ENCODE assay signal across 15 mouse cellular contexts in genomic region chr9:66170506-66170905, GRCm38 (mm10). TPM values are rescaled to one million over a fixed set of nuclear protein-coding genes. Genes with fewer than 3 reads are reported as not detected.
DNase-seq lines count a peak whose midpoint lies in the region; ATAC-seq and TF ChIP-seq lines count a peak whose summit lies in the region.
"Had no signal": no experiment of that assay in that cellular context is flagged by ENCODE, and none has a peak within 500 bp of the region (broad histone marks: within the 10 kb centered on the region; RNA-seq: fewer than 3 reads in every experiment).

No protein-coding gene starts in this region.

- ATAC-seq in forebrain, embryonic 11.5 days (replicated peaks; ENCODE audit: low FRiP score): peak; percentile 49; the same call in 1 of the 2 replicates
- no peak for ATAC-seq in forebrain, postnatal 0 days
- no peak for ATAC-seq in limb, embryonic 14.5 days (ENCODE audit: low FRiP score, low read depth)

- peaks cover 13% of the 10 kb centered on the region for H3K4me1 ChIP-seq in forebrain, embryonic 11.5 days (replicated peaks; ENCODE audit: control insufficient read depth, insufficient read depth, low read length)
- no peaks in the 10 kb centered on the region for H3K4me1 ChIP-seq in forebrain, postnatal 0 days (ENCODE audit: insufficient read depth)
- no peaks in the 10 kb centered on the region for H3K4me1 ChIP-seq in limb, embryonic 14.5 days (ENCODE audit: control insufficient read depth, insufficient read depth, low read length)
- H3K4me1 ChIP-seq in limb, embryonic 10.5 days: 0 out of 2 replicates have a peak, but pooled peaks cover 6% of the 10 kb centered on the region

- peak overlapping the region; percentile 39 for H3K9ac ChIP-seq in forebrain, embryonic 11.5 days (ENCODE audit: low read length)
- no peak overlapping the region for H3K9ac ChIP-seq in forebrain, postnatal 0 days
- H3K9ac ChIP-seq in limb, embryonic 14.5 days (ENCODE audit: low read depth, low read length, severe bottlenecking): peak overlapping the region; percentile 36; the same call in 1 of the 2 replicates
- H3K9ac ChIP-seq: embryonic facial prominence, embryonic 13.5 days; heart, embryonic 15.5 days had no signal

- TF ChIP-seq POLR2A in limb, embryonic 14.5 days (IDR thresholded peaks at IDR 0.05; ENCODE audit: borderline replicate concordance, extremely low read depth, insufficient read depth, insufficient read length): no peak

- DNase-seq in forebrain, embryonic 11.5 days (ENCODE audit: low spot score): no peak
- no peak for DNase-seq in forebrain, postnatal 0 days
- no peak for DNase-seq in limb, embryonic 14.5 days (ENCODE audit: low spot score)
- no peak for DNase-seq in limb, embryonic 10.5 days (ENCODE audit: low spot score)
- DNase-seq in embryo, embryonic 9.5 days (ENCODE audit: extremely low spot score): peak; percentile 45
- DNase-seq in retina, embryonic 14.5 days (ENCODE audit: low spot score): peak; percentile 63
- DNase-seq in right cerebral cortex, postnatal 14 days: no peak
- DNase-seq in adipocyte (ENCODE audit: low spot score): no peak
- DNase-seq: adrenal gland, adult 2 months; cerebellum, postnatal 10 days; kidney, adult 9 months; thymus, postnatal 25 days had no signal

- no peak overlapping the region for H3K4me2 ChIP-seq in forebrain, embryonic 11.5 days (ENCODE audit: low read depth, low read length, severe bottlenecking)
- H3K4me2 ChIP-seq in forebrain, postnatal 0 days (ENCODE audit: low read depth): no peak overlapping the region
- no peak overlapping the region for H3K4me2 ChIP-seq in limb, embryonic 14.5 days (replicated peaks; ENCODE audit: low read depth, low read length, severe bottlenecking)
- H3K4me2 ChIP-seq: embryonic facial prominence, embryonic 13.5 days; heart, embryonic 15.5 days; liver, embryonic 11.5 days had no signal

- H3K27me3 ChIP-seq in forebrain, embryonic 11.5 days (ENCODE audit: control insufficient read depth, insufficient read depth, low read length): no peaks in the 10 kb centered on the region
- H3K27me3 ChIP-seq in forebrain, postnatal 0 days (ENCODE audit: insufficient read depth, low read length): no peaks in the 10 kb centered on the region
- no peaks in the 10 kb centered on the region for H3K27me3 ChIP-seq in limb, embryonic 14.5 days (ENCODE audit: control insufficient read depth, insufficient read depth, low read length)
- H3K27me3 ChIP-seq in limb, embryonic 10.5 days (ENCODE audit: low read depth, poor library complexity, severe bottlenecking): no peaks in the 10 kb centered on the region
- H3K27me3 ChIP-seq: embryonic facial prominence, embryonic 13.5 days; heart, embryonic 15.5 days had no signal

- no peak overlapping the region for H3K4me3 ChIP-seq in forebrain, embryonic 11.5 days (ENCODE audit: low read depth, low read length)
- no peak overlapping the region for H3K4me3 ChIP-seq in forebrain, postnatal 0 days (ENCODE audit: low read depth, low read length)
- no peak overlapping the region for H3K4me3 ChIP-seq in limb, embryonic 14.5 days (replicated peaks; ENCODE audit: low read length)
- H3K4me3 ChIP-seq in limb, embryonic 10.5 days: no peak overlapping the region
- H3K4me3 ChIP-seq: embryonic facial prominence, embryonic 13.5 days; heart, embryonic 15.5 days had no signal

- TF ChIP-seq CTCF in forebrain, postnatal 0 days (IDR thresholded peaks at IDR 0.05; ENCODE audit: low read depth): no peak

- 8% methylated on average over 5 of the region's 5 CpGs for WGBS in forebrain, embryonic 11.5 days
- 8% methylated on average over 5 of the region's 5 CpGs for WGBS in forebrain, postnatal 0 days
- 55% methylated on average over 5 of the region's 5 CpGs for WGBS in limb, embryonic 14.5 days
- WGBS in limb, embryonic 10.5 days: 47% methylated on average over 5 of the region's 5 CpGs

- 0 out of 2 replicates have a peak overlapping the region, but pooled peaks have one; percentile 53 for H3K27ac ChIP-seq in forebrain, embryonic 11.5 days (ENCODE audit: low read depth, low read length)
- no peak overlapping the region for H3K27ac ChIP-seq in forebrain, postnatal 0 days (ENCODE audit: low read depth, low read length)
- no peak overlapping the region for H3K27ac ChIP-seq in limb, embryonic 14.5 days (replicated peaks; ENCODE audit: low read depth, low read length)
- no peak overlapping the region for H3K27ac ChIP-seq in limb, embryonic 10.5 days
- H3K27ac ChIP-seq: embryonic facial prominence, embryonic 13.5 days; heart, embryonic 15.5 days had no signal

- no peaks in the 10 kb centered on the region for H3K36me3 ChIP-seq in forebrain, embryonic 11.5 days (ENCODE audit: control insufficient read depth, insufficient read depth, low read length)
- H3K36me3 ChIP-seq in forebrain, postnatal 0 days (ENCODE audit: insufficient read depth): no peaks in the 10 kb centered on the region
- no peaks in the 10 kb centered on the region for H3K36me3 ChIP-seq in limb, embryonic 14.5 days (ENCODE audit: control insufficient read depth, insufficient read depth, low read length)
- H3K36me3 ChIP-seq in limb, embryonic 10.5 days: no peaks in the 10 kb centered on the region
- H3K36me3 ChIP-seq: embryonic facial prominence, embryonic 13.5 days; heart, embryonic 15.5 days had no signal

- no peaks in the 10 kb centered on the region for H3K9me3 ChIP-seq in forebrain, embryonic 11.5 days (ENCODE audit: control insufficient read depth, low read length)
- no peaks in the 10 kb centered on the region for H3K9me3 ChIP-seq in forebrain, postnatal 0 days (ENCODE audit: low read length)
- H3K9me3 ChIP-seq in limb, embryonic 14.5 days (ENCODE audit: control insufficient read depth, low read length): no peaks in the 10 kb centered on the region
- H3K9me3 ChIP-seq in limb, embryonic 10.5 days (replicated peaks): no peaks in the 10 kb centered on the region
- H3K9me3 ChIP-seq: embryonic facial prominence, embryonic 13.5 days; heart, embryonic 15.5 days had no signal

RNA-seq across cellular contexts. Expression of gene Dapk2, which starts 12.5 kb away (rescaled TPM):
- 8.7 and 9.0 TPM in 2 replicates for polyA plus RNA-seq in forebrain, embryonic 11.5 days (2014; fragmentation: Nextera tagmentation; extraction: Ambion mirVana)
- 1.9 and 3.4 TPM in 2 replicates for total RNA-seq in forebrain, postnatal 0 days (2014; rRNA removed)
- polyA plus RNA-seq in forebrain, postnatal 0 days (2015; fragmentation: Nextera tagmentation; extraction: Ambion mirVana): 1.5 and 1.8 TPM in 2 replicates
- polyA plus RNA-seq in limb, embryonic 14.5 days (2012; rRNA removed): 4.5 and 4.6 TPM in 2 replicates
- 5.0 and 6.3 TPM in 2 replicates for polyA plus RNA-seq in limb, embryonic 14.5 days (2014; fragmentation: Nextera tagmentation; extraction: Ambion mirVana)
- polyA plus RNA-seq in limb, embryonic 10.5 days (2016; fragmentation: Nextera tagmentation; extraction: Ambion mirVana): 2.9 and 3.6 TPM in 2 replicates

RNA-seq across cellular contexts. Expression of gene Ciao2a, which starts 44.1 kb away (rescaled TPM):
- 149 and 161 TPM in 2 replicates for polyA plus RNA-seq in forebrain, embryonic 11.5 days (2014; fragmentation: Nextera tagmentation; extraction: Ambion mirVana)
- total RNA-seq in forebrain, postnatal 0 days (2014; rRNA removed): 33.0 and 46.2 TPM in 2 replicates
- polyA plus RNA-seq in forebrain, postnatal 0 days (2015; fragmentation: Nextera tagmentation; extraction: Ambion mirVana): 60.7 and 67.7 TPM in 2 replicates
- 47.1 and 53.0 TPM in 2 replicates for polyA plus RNA-seq in limb, embryonic 14.5 days (2012; rRNA removed)
- 132 and 134 TPM in 2 replicates for polyA plus RNA-seq in limb, embryonic 14.5 days (2014; fragmentation: Nextera tagmentation; extraction: Ambion mirVana)
- 166 and 171 TPM in 2 replicates for polyA plus RNA-seq in limb, embryonic 10.5 days (2016; fragmentation: Nextera tagmentation; extraction: Ambion mirVana)

RNA-seq across cellular contexts. Expression of gene Snx1, which starts 44.1 kb away (rescaled TPM):
- polyA plus RNA-seq in forebrain, embryonic 11.5 days (2014; fragmentation: Nextera tagmentation; extraction: Ambion mirVana): 140 TPM in 2 replicates
- total RNA-seq in forebrain, postnatal 0 days (2014; rRNA removed): 59.8 and 66.9 TPM in 2 replicates
- polyA plus RNA-seq in forebrain, postnatal 0 days (2015; fragmentation: Nextera tagmentation; extraction: Ambion mirVana): 42.8 and 51.5 TPM in 2 replicates
- polyA plus RNA-seq in limb, embryonic 14.5 days (2012; rRNA removed): 95.8 and 111 TPM in 2 replicates
- 123 and 125 TPM in 2 replicates for polyA plus RNA-seq in limb, embryonic 14.5 days (2014; fragmentation: Nextera tagmentation; extraction: Ambion mirVana)
- 122 and 126 TPM in 2 replicates for polyA plus RNA-seq in limb, embryonic 10.5 days (2016; fragmentation: Nextera tagmentation; extraction: Ambion mirVana)

Comparison
In these comparisons a context has a peak if more than half of its experiments do, and no peak if none do; other contexts are left out.
1. DNase-seq: peak in embryo, embryonic 9.5 days (single experiment) and retina, embryonic 14.5 days (single experiment); none in forebrain, embryonic 11.5 days (single experiment), forebrain, postnatal 0 days (single experiment), limb, embryonic 14.5 days (single experiment), limb, embryonic 10.5 days (single experiment), right cerebral cortex, postnatal 14 days (single experiment) and adipocyte (single experiment).